Mouse (Mus musculus) G1E (cell line): ENCODE data around the gene Cyth1.

ENCODE experiments used
- CTCF ChIP-seq: IDR thresholded peaks from 2 replicates; pipeline ENCODE4 v1.5.1; 2012; ENCODE audit warnings: low read depth, low read length, inconsistent platforms, mixed read lengths
- GATA1 ChIP-seq: IDR thresholded peaks from 2 replicates; pipeline ENCODE4 v1.6.1; 2012; ENCODE audit warnings: borderline replicate concordance, low read length, inconsistent platforms, mixed read lengths
- GATA2 ChIP-seq: IDR thresholded peaks from 2 replicates; pipeline ENCODE4 v1.6.1; 2012; ENCODE audit warnings: low read depth, low read length, inconsistent platforms, borderline replicate concordance
- TAL1 ChIP-seq: conservative IDR thresholded peaks from 2 replicates; pipeline ENCODE4 v1.6.1; 2012; ENCODE audit warnings: low read depth, low read length, inconsistent platforms, mixed read lengths

GRCm38 (mm10) chr11:118095004-118095403 is 153.4 kb downstream of the Cyth1 start:
- no peak for TF ChIP-seq CTCF
- no peak for TF ChIP-seq GATA1
- no peak for TF ChIP-seq TAL1
- no peak for TF ChIP-seq GATA2
